Mouse (Mus musculus): ENCODE data around the gene Tsc22d4. TPM values are rescaled to one million over a fixed set of nuclear protein-coding genes. Genes with fewer than 3 reads are reported as not detected.

Gene Tsc22d4
- polyA plus RNA-seq, 1 experiment, result 71.2 TPM

DNA sequence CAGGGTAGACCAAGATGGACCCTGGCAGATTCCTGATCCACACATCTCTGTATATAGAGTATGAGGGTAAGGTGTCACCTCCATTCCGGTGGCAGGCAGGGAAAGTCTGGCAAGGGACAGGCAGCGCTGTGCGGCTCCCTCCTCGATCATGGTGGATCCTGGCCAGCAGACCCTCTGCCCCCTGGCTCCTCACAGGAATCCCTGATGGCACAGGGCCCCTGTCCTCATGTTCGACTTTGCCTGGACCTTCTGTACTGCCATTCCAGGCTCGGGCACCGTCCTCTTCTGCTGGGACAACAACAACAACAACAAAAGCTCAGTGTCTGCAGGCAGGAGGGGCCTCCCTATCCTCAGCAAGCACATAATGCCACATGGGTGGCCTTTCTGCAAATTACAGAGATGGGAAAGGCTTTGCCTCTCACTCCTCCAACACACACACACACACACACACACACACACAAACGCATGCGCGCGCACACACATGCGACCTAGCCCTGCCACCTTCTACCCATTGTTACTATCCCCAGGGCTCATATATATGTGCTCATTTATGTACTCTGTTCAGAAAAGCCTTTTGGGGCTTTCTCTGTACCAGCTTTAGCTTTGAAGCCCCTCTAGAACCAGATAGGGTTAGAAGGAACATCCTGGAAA is 11.8 kb upstream of the Tsc22d4 start:
- DNase-seq, result no peak
- H3K36me3 ChIP-seq (ENCODE audit: control insufficient read depth, insufficient read depth, low read length), result no peaks in the 10 kb centered on the region
- 93% methylated on average over 12 of the region's 12 CpGs for WGBS
- no peaks in the 10 kb centered on the region for H3K27me3 ChIP-seq (replicated peaks; ENCODE audit: control insufficient read depth, insufficient read depth, low read length)
- no peak for TF ChIP-seq CTCF (conservative IDR thresholded peaks at IDR 0.05; ENCODE audit: insufficient read depth, insufficient read length, low read depth, low read length)
- no peak for TF ChIP-seq POLR2A (IDR thresholded peaks at IDR 0.05; ENCODE audit: low read depth, low read length)
- no peaks in the 10 kb centered on the region for H3K4me1 ChIP-seq (ENCODE audit: control insufficient read depth, insufficient read depth, low read length)
- H3K27ac ChIP-seq (ENCODE audit: insufficient read depth, low read depth, low read length), result no peak overlapping the region
- no peak overlapping the region for H3K4me3 ChIP-seq (ENCODE audit: insufficient read depth, low read depth, low read length)

DNA sequence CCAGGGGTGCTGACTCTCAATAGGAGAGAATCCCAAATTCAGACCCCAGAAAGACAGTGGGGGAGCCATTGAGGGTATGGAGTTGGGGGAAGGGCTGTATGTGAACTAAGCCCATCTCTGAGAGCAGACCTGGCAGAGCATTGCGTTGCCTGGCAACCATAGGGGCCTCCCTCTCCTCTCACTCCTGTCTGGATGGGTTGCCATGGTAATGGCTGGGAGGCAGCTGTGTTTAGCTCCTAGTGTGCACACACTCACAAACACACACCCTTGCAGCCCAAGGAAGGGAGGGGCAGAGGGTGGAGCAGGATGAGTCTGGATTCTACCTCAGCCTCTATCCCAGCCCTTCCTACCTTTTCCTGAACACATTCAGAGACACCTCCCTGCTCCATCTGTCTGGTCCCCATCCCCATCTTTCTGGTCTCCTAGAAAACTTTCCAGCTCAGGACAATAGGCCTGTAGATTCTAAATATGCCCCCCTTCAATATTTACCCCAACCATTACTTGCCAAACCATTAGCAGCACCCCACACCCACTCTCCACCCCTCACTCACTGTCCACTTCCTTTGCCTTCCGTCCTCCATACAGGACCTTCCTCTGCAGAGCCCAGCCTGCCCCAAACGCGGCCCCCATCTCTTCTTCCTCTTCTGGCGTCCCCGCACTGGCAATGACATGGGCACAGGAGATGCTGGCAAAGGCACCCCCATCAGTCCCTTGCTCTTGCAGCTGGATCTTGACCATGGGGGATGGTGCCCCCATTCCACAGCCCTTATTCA is 11.1 kb upstream of the Tsc22d4 start:
- DNase-seq, result no peak
- Histone ChIP-seq H3K27me3 (replicated peaks; ENCODE audit: control insufficient read depth, insufficient read depth, low read length) (no peaks in the 10 kb centered on the region), H3K36me3 (ENCODE audit: control insufficient read depth, insufficient read depth, low read length) (no peaks in the 10 kb centered on the region), H3K4me3 (ENCODE audit: insufficient read depth, low read depth, low read length) (no peak overlapping the region), H3K4me1 (ENCODE audit: control insufficient read depth, insufficient read depth, low read length) (no peaks in the 10 kb centered on the region), H3K27ac (ENCODE audit: insufficient read depth, low read depth, low read length) (no peak overlapping the region)
- TF ChIP-seq CTCF (conservative IDR thresholded peaks at IDR 0.05; ENCODE audit: insufficient read depth, insufficient read length, low read depth, low read length), result no peak
- no peak for TF ChIP-seq POLR2A (IDR thresholded peaks at IDR 0.05; ENCODE audit: low read depth, low read length)
- WGBS, result 74% methylated on average over 6 of the region's 6 CpGs

DNA sequence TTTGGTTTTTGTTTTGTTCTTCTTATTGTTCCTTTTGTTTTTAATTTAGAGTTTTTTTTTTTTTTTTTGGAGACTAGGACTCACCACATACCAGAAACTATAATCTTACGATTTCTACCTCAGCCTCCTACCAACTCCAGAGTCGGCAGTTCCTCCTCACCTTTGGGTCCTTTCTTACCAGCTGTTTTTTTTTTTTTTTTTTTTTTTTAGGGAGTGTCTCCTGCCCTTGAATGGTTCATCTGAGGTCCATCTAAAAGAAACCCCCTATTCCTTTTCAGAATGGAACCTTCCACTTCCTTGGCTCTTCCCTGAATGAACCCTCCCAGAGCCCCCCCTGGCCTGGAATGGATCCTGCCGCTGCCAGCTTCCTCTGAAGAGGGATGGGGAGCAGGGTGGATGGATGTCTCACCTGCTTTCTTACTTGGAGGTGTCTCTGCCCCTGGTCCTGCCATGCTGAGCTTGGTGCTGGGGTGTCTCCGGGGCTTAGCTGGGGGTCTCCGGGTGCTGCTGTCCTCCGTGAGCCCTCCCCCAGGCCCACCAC is 8.1 kb upstream of the Tsc22d4 start:
- Histone ChIP-seq H3K27ac (ENCODE audit: insufficient read depth, low read depth, low read length) (no peak overlapping the region), H3K4me1 (ENCODE audit: control insufficient read depth, insufficient read depth, low read length) (0 out of 2 replicates have a peak, but pooled peaks cover 3% of the 10 kb centered on the region), H3K27me3 (replicated peaks; ENCODE audit: control insufficient read depth, insufficient read depth, low read length) (no peaks in the 10 kb centered on the region), H3K36me3 (ENCODE audit: control insufficient read depth, insufficient read depth, low read length) (no peaks in the 10 kb centered on the region), H3K4me3 (ENCODE audit: insufficient read depth, low read depth, low read length) (no peak overlapping the region)
- WGBS, result 78% methylated on average over 6 of the region's 6 CpGs
- no peak for DNase-seq
- TF ChIP-seq CTCF (conservative IDR thresholded peaks at IDR 0.05; ENCODE audit: insufficient read depth, insufficient read length, low read depth, low read length), result no peak
- TF ChIP-seq POLR2A (IDR thresholded peaks at IDR 0.05; ENCODE audit: low read depth, low read length), result no peak

DNA sequence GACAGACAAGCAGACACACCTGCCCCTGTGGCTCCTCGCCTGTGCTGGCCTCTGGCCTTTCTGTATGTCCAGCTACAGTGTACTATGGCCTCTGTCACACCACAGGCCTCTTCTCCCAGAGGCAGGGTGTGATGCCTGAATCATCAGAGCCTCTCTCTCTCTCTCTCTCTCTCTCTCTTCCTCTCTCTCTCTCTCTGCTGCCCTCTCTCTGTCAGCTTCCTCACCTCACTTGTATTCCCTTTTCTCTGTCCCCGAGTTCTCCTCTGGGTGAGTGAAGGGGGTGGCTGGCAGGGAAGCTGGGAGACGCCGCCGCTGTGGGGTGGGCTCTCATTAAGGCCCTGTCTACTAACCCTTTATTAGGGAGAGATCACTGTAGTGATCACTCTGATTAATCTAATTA is 7.0 kb upstream of the Tsc22d4 start:
- Histone ChIP-seq H3K4me3 (ENCODE audit: insufficient read depth, low read depth, low read length) (no peak overlapping the region), H3K36me3 (ENCODE audit: control insufficient read depth, insufficient read depth, low read length) (no peaks in the 10 kb centered on the region), H3K27me3 (replicated peaks; ENCODE audit: control insufficient read depth, insufficient read depth, low read length) (no peaks in the 10 kb centered on the region), H3K27ac (ENCODE audit: insufficient read depth, low read depth, low read length) (no peak overlapping the region), H3K4me1 (ENCODE audit: control insufficient read depth, insufficient read depth, low read length) (0 out of 2 replicates have a peak, but pooled peaks cover 3% of the 10 kb centered on the region)
- 55% methylated on average over 5 of the region's 5 CpGs for WGBS
- DNase-seq, result no peak
- TF ChIP-seq CTCF (conservative IDR thresholded peaks at IDR 0.05; ENCODE audit: insufficient read depth, insufficient read length, low read depth, low read length) (0 out of 2 replicates have a peak, but pooled peaks have one; percentile 23), POLR2A (IDR thresholded peaks at IDR 0.05; ENCODE audit: low read depth, low read length) (no peak)

DNA sequence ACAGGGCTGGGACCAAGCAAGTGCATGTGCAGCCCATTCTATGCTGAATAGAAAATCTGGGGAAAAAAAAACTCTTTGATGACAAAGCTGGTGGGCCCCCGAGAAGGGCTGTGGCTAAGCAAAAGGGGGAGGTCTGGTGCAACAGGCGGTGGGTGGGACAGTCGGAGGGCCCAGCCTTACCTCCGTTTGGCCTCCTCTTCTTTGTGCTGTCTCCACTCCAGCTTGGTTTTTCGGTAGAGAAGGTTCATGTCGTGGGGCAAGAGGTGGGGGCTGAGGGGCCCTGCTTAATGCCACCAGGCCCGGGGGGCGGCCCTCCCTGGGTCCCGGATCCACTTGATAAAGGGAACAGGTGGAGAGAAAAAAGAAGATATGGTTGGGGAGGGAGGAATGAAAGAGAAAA is 6.1 kb upstream of the Tsc22d4 start:
- Histone ChIP-seq H3K4me3 (ENCODE audit: insufficient read depth, low read depth, low read length) (no peak overlapping the region), H3K36me3 (ENCODE audit: control insufficient read depth, insufficient read depth, low read length) (no peaks in the 10 kb centered on the region), H3K4me1 (ENCODE audit: control insufficient read depth, insufficient read depth, low read length) (0 out of 2 replicates have a peak, but pooled peaks cover 3% of the 10 kb centered on the region), H3K27ac (ENCODE audit: insufficient read depth, low read depth, low read length) (no peak overlapping the region), H3K27me3 (replicated peaks; ENCODE audit: control insufficient read depth, insufficient read depth, low read length) (no peaks in the 10 kb centered on the region)
- TF ChIP-seq CTCF (conservative IDR thresholded peaks at IDR 0.05; ENCODE audit: insufficient read depth, insufficient read length, low read depth, low read length) (no peak), POLR2A (IDR thresholded peaks at IDR 0.05; ENCODE audit: low read depth, low read length) (no peak)
- 87% methylated on average over 9 of the region's 9 CpGs for WGBS
- DNase-seq, result no peak

DNA sequence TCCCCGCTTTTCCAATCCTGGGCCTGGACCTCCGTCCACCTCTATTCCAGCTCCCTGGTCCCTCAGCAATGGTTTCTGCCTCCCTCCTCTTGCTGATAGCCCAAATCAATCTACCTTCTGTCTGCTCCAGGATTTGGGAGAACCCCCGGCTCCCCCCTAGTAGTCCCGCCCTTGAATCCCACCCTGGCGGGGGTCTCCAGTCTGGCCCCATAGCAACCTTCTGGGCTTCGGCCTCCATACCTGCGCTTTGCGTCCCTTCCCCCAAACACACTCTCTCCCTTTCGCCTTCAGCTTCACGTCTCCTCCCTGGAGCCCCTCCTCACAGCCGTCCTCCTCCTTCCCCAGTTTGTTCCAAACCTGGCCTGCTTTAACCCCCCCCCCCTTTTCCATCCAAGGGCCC is 5.0 kb upstream of the Tsc22d4 start:
- peak overlapping the region; percentile 71 for H3K4me3 ChIP-seq (ENCODE audit: insufficient read depth, low read depth, low read length)

More for the DNA sequence above, 5.0 kb upstream of the Tsc22d4 start:
- no peaks in the 10 kb centered on the region for H3K27me3 ChIP-seq (replicated peaks; ENCODE audit: control insufficient read depth, insufficient read depth, low read length)
- no peak for TF ChIP-seq CTCF (conservative IDR thresholded peaks at IDR 0.05; ENCODE audit: insufficient read depth, insufficient read length, low read depth, low read length)
- WGBS, result 40% methylated on average over 11 of the region's 11 CpGs
- H3K27ac ChIP-seq (ENCODE audit: insufficient read depth, low read depth, low read length), result no peak overlapping the region
- H3K36me3 ChIP-seq (ENCODE audit: control insufficient read depth, insufficient read depth, low read length), result no peaks in the 10 kb centered on the region
- no peak for DNase-seq
- 0 out of 2 replicates have a peak, but pooled peaks cover 3% of the 10 kb centered on the region for H3K4me1 ChIP-seq (ENCODE audit: control insufficient read depth, insufficient read depth, low read length)

Data from kidney, adult 2 months (tissue).